21 mouse cellular contexts compared by ENCODE assay signal in the genomic region with DNA sequence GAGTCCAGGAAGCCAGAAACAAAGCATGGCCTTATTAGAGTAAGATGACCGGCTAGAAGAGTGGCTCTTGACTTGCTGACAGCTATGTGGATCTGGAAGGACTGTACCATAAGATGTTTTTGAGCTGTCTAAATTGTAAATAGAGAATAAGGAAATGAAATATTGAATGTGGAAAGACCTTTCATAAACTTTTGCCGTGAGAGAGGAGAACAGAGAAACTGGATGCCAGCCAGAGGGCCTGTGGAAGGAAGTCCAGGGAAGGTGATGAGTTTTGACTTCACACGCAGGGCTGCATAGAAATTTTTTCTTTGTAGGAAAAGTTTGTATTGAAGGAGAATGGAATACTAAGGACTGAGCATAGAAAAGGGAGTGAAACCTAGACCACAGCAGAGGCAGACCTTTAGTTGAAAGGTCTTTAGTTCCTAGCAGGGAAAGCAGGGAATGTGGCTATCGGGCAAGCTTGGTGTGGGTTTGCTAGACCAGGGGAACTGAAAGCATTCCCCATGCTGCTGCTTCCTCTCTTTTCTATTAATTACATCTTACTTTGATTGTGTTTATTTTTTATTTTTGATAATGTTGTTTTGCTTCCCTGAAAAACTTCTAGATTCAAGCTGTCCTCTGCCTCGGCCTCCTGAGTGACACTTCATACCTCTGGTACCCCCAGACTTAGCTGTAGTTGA. TPM values are rescaled to one million over a fixed set of nuclear protein-coding genes. Genes with fewer than 3 reads are reported as not detected.
A peak's percentile ranks its signal among the peaks of the same experiment; 100 is the strongest.
DNase-seq lines count a peak whose midpoint lies in the region; ATAC-seq and TF ChIP-seq lines count a peak whose summit lies in the region.
"Had no signal": no experiment of that assay in that cellular context is flagged by ENCODE, and none has a peak within 500 bp of the region (broad histone marks: within the 10 kb centered on the region; RNA-seq: fewer than 3 reads in every experiment).

No protein-coding gene starts in this region.

- WGBS in heart, embryonic 10.5 days = 79% methylated on average over 5 of the region's 5 CpGs
- 50% methylated on average over 5 of the region's 5 CpGs for WGBS in lung, embryonic 14.5 days

- TF ChIP-seq CTCF in lung, embryonic 14.5 days (IDR thresholded peaks at IDR 0.05; ENCODE audit: low read depth) = no peak

- H3K27me3 ChIP-seq in heart, embryonic 10.5 days (ENCODE audit: insufficient read depth, poor library complexity, severe bottlenecking) = no peaks in the 10 kb centered on the region
- no peaks in the 10 kb centered on the region for H3K27me3 ChIP-seq in lung, embryonic 14.5 days (ENCODE audit: insufficient read depth, low read length)
- H3K27me3 ChIP-seq: forebrain, embryonic 13.5 days; limb, embryonic 12.5 days; liver, embryonic 15.5 days; neural tube, embryonic 12.5 days had no signal

- H3K9ac ChIP-seq in lung, embryonic 14.5 days = no peak overlapping the region
- H3K9ac ChIP-seq: forebrain, embryonic 13.5 days; limb, embryonic 12.5 days; liver, embryonic 15.5 days; neural tube, embryonic 12.5 days had no signal

- peak; percentile 13 for DNase-seq in adrenal gland, postnatal 10 days
- no peak for DNase-seq in adrenal gland, adult 2 months
- peak; percentile 28 for DNase-seq in heart, postnatal 4 days
- no peak for DNase-seq in heart, embryonic 10.5 days (ENCODE audit: low spot score)
- DNase-seq in lung, embryonic 14.5 days = peak; percentile 39
- DNase-seq in lung, postnatal 25 days (ENCODE audit: low spot score) = no peak
- no peak for DNase-seq in left cerebral cortex, adult 18-20 months (ENCODE audit: low spot score in 2 of 2)
- DNase-seq in cerebellum, adult 9-11 months = no peak
- DNase-seq: cerebellum, postnatal 36 days; gastrocnemius, postnatal 36 days; layer of hippocampus, adult 9-11 months; right cerebral cortex, postnatal 14 days had no signal

- no peak overlapping the region for H3K27ac ChIP-seq in heart, embryonic 10.5 days
- H3K27ac ChIP-seq in lung, embryonic 14.5 days (ENCODE audit: low read depth) = no peak overlapping the region
- H3K27ac ChIP-seq: embryonic facial prominence, embryonic 10.5 days; forebrain, embryonic 13.5 days; limb, embryonic 12.5 days; liver, embryonic 15.5 days; neural tube, embryonic 12.5 days; stomach, postnatal 0 days had no signal

- H3K4me3 ChIP-seq in heart, embryonic 10.5 days = no peak overlapping the region
- no peak overlapping the region for H3K4me3 ChIP-seq in lung, embryonic 14.5 days (ENCODE audit: low read depth, low read length)
- H3K4me3 ChIP-seq: embryonic facial prominence, embryonic 10.5 days; forebrain, embryonic 13.5 days; limb, embryonic 12.5 days; liver, embryonic 15.5 days; neural tube, embryonic 12.5 days had no signal

- H3K4me1 ChIP-seq in heart, embryonic 10.5 days = 0 out of 2 replicates have a peak, but pooled peaks cover 3% of the 10 kb centered on the region
- H3K4me1 ChIP-seq in lung, embryonic 14.5 days (ENCODE audit: insufficient read depth) = no peaks in the 10 kb centered on the region
- H3K4me1 ChIP-seq: embryonic facial prominence, embryonic 10.5 days; forebrain, embryonic 13.5 days; limb, embryonic 12.5 days; neural tube, embryonic 12.5 days had no signal

- ATAC-seq in lung, embryonic 14.5 days (ENCODE audit: insufficient read depth) = 0 out of 2 replicates have a peak, but pooled peaks have one; percentile 47
- ATAC-seq: CD4-positive, CD25-positive, alpha-beta regulatory T cell, adult 4 months; forebrain, embryonic 13.5 days had no signal

- H3K36me3 ChIP-seq in heart, embryonic 10.5 days = no peaks in the 10 kb centered on the region
- no peaks in the 10 kb centered on the region for H3K36me3 ChIP-seq in lung, embryonic 14.5 days (ENCODE audit: insufficient read depth)
- H3K36me3 ChIP-seq: embryonic facial prominence, embryonic 10.5 days; limb, embryonic 12.5 days; liver, embryonic 15.5 days; neural tube, embryonic 12.5 days had no signal

- H3K4me2 ChIP-seq in lung, embryonic 14.5 days = no peak overlapping the region
- H3K4me2 ChIP-seq: forebrain, embryonic 13.5 days; limb, embryonic 12.5 days; liver, embryonic 15.5 days; midbrain, embryonic 11.5 days; neural tube, embryonic 12.5 days had no signal

- H3K9me3 ChIP-seq in heart, embryonic 10.5 days = no peaks in the 10 kb centered on the region
- H3K9me3 ChIP-seq in lung, embryonic 14.5 days (ENCODE audit: low read depth, low read length) = no peaks in the 10 kb centered on the region
- H3K9me3 ChIP-seq: embryonic facial prominence, embryonic 10.5 days; forebrain, embryonic 13.5 days; G1E; limb, embryonic 12.5 days; liver, embryonic 15.5 days; neural tube, embryonic 12.5 days had no signal

RNA-seq across cellular contexts. Expression of gene Dop1a, which starts 11.6 kb away (rescaled TPM):
- 10 to 100 TPM; 22.9 to 32.9 TPM for total RNA-seq in adrenal gland, postnatal 10 days (2021)
- total RNA-seq in adrenal gland, adult 2 months (2021) = 10 to 100 TPM; 20.0 to 26.1 TPM
- 2.9 and 3.1 TPM in 2 replicates for polyA plus RNA-seq in adrenal gland, adult 2 months (2012; rRNA removed)
- total RNA-seq in heart, postnatal 4 days (2021) = 10 to 100 TPM; 24.0 to 27.0 TPM
- 9.3 and 9.6 TPM in 2 replicates for polyA plus RNA-seq in heart, embryonic 10.5 days (2016; fragmentation: Nextera tagmentation; extraction: Ambion mirVana)
- polyA plus RNA-seq in lung, embryonic 14.5 days (2014; fragmentation: Nextera tagmentation; extraction: Ambion mirVana) = 15.5 and 19.3 TPM in 2 replicates
- total RNA-seq in left cerebral cortex, adult 18-20 months (2021) = 10 to 100 TPM; 55.1 to 57.1 TPM

RNA-seq across cellular contexts. Expression of gene Ube2cbp, which starts 13.8 kb away (rescaled TPM):
- 1 to 10 TPM; 3.1 to 3.7 TPM for total RNA-seq in adrenal gland, postnatal 10 days (2021)
- total RNA-seq in adrenal gland, adult 2 months (2021) = 1 to 10 TPM; 1.8 to 2.0 TPM
- polyA plus RNA-seq in adrenal gland, adult 2 months (2012; rRNA removed) = 0.58 and 0.66 TPM in 2 replicates
- 1 to 10 TPM; 2.6 to 2.9 TPM for total RNA-seq in heart, postnatal 4 days (2021)
- polyA plus RNA-seq in heart, embryonic 10.5 days (2016; fragmentation: Nextera tagmentation; extraction: Ambion mirVana) = 5.1 and 6.3 TPM in 2 replicates
- 6.1 and 7.2 TPM in 2 replicates for polyA plus RNA-seq in lung, embryonic 14.5 days (2014; fragmentation: Nextera tagmentation; extraction: Ambion mirVana)
- 1 to 10 TPM; 5.7 to 7.3 TPM for total RNA-seq in left cerebral cortex, adult 18-20 months (2021)

Comparison
In these comparisons a context has a peak if more than half of its experiments do, and no peak if none do; other contexts are left out.
1. DNase-seq: peak in adrenal gland, postnatal 10 days (single experiment), heart, postnatal 4 days (single experiment) and lung, embryonic 14.5 days (single experiment); none in adrenal gland, adult 2 months (single experiment), heart, embryonic 10.5 days (single experiment), lung, postnatal 25 days (single experiment), left cerebral cortex, adult 18-20 months (0 of 2) and cerebellum, adult 9-11 months (single experiment).